Mouse (Mus musculus) erythroid progenitor cell, adult 5-6 weeks (primary cell): ENCODE data around the gene Ly9. TPM values are rescaled to one million over a fixed set of nuclear protein-coding genes. Genes with fewer than 3 reads are reported as not detected.

Source experiments
- ATAC-seq: replicated peaks from 2 replicates; pipeline ENCODE4 v1.8.0; 2016; ENCODE audit warnings: moderate number of reproducible peaks, mild to moderate bottlenecking, moderate TSS enrichment, inconsistent platforms; ENCODE audit not compliant: poor library complexity, low FRiP score, severe bottlenecking
- total RNA-seq, 2 experiments: library from RNA; stranded (forward) in 1 of 2; stranded (reverse) in 1 of 2; fragments of 150-400 nt in 1 of 2; fragments of 186-747, 209-891 nt in 1 of 2; gene quantifications; 2 replicates each; pipeline versions ENCODE4 v1.2.3 to v1.2.4; 2015 to 2017; ENCODE audit warnings: low replicate concordance in 2 of 2

Ly9 gene
- total RNA-seq, 2 experiments from 2014 or later, result 9.2 to 15.0 TPM

DNA sequence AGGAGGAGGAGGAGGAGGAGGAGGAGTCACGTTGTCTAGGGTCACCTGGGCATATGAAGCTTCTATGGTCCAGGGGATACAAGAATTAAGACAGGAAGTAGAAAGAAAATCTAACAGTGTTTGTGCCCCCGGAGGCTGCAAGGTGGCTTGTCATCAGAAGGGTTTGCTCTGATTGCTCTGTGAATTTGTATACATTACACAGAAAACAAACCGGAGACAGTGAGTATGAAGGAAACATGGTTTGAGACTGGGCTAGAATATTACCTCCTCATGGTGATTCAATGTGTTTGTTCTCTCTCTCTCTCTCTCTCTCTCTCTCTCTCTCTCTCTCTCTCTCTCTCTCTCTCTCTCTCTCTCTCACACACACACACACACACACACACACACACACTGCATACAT, 554 bp downstream of the Ly9 start:
- no peak for ATAC-seq

DNA sequence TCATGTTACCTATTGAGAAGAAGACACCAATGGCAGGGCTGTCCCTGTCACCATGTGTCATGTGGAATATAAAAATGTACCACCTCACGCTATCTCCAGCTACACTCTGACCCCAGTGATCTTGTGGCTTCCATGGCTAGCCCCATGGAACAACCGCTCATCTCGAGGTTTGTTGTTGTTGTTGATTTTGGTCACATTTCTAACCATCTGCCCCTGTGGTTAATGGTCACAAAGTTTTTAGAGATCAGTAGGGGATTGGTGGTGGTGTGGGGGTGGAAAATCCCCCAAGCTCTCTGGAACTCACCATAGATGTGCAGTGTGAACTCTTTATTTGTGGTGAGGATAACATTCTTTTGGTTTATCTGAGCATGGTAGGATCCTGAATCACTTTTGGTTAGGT, 2.5 kb downstream of the Ly9 start:
- no peak for ATAC-seq

DNA sequence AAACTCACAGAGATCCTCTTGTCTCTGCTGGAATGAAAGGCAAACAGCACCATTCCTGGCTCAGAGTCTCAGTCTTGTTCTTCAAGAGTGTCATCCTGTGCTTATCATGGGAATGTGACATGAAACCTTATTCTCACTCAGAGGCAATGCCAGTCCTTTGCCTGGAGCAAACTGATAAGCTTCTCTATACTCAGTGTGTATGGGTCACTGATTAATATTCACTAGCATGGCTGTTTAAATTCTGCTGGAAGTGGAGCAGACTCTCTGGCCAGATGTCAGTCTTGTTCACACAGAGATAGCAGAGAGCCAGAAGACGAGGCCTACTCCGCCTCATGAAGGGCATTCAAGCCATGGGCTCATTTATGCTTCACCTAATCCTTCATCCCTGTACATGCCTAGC, 22.6 kb downstream of the Ly9 start:
- no peak for ATAC-seq

DNA sequence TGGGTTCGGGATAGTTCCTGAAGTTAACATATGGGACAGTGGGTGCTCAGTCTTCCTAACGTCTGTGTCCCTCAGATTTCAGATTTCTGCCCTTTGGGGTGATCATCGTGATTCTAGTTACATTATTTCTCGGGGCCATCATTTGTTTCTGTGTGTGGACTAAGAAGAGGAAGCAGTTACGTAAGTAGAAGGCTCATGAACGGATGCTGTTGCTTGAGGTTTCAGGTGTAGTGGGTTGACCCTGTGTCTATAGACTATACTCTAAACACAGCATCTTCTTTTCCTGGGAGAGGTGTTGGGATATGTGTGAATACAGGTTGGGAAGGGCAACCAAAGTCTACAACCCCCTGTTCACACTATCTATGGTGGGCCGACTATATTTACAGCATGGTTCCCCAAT, 30.0 kb downstream of the Ly9 start:
- no peak for ATAC-seq

DNA sequence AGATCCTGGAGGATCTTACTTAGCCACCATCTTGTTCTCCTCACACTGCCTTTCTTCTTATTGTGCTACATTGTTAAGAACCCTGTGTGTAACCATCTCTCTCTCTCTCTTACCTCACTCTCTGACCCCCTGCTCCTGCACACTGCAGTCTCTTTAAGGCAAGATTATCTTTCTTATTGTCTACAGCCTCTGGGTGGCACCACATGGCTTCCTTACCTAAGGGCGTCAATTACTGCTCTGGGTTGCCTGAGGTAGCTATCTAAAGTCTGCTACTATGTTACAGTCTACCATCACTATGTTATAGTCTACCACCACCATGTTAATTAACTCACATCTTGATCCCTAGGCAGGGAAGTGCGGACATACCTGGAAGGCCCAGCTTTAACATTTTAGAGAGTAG, 38.8 kb downstream of the Ly9 start:
- no peak for ATAC-seq

DNA sequence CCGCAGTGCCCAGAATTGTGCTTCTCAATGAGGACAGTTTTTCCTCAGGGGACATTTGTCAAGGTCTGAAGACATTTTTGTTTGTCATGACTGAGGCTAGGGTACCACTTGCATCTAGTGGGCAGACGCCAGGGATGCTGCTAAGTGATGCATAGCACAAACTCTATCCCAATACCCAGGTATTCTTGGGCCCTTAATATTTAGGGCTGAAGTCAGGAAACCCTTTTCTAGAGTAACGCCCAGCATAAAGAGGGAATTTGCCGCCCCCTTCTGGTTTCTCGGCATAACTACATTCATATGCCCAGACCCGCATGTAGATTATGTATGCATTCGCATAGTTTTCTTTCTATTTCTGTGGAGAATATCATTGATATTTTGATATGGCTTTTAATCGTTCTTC, 40.4 kb downstream of the Ly9 start:
- no peak for ATAC-seq

DNA sequence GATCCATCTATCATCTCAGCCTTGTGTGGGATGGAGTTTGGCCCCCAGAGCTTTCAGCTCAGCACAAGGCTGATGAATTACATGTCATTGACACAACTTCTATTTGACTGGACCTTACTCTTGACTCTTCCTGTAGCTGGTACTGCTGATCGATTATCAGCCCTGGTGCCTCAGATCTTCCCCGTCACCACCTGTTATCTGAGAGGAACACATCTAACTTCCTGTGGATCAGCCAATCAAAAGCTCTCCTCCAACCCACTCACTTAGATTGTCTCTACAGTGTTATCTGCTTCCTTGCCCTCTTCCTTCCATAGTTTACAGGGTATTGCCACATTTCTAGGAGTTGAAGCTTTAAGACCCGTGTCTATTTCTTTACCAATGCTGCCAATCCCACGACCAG, 41.3 kb downstream of the Ly9 start:
- ATAC-seq, result no peak

DNA sequence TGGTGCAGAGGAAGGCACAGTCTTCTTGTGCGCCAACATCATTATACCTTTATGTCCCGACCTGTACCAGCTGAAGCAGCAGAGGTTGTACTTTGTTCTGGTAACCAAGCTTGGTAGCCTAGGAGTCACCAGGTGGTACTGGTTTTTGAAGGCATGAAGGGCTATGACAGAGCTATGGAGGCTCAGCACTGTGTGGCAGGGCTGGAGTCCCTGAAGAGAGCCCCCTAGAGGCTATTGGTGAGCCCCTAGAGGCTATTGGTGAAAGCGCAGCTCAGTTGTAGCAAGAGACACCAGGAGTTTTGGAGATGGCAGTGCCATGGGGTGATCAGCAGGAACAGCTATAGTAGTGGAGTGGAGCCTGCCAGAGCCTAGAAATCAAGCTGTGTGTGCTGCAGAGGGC, 43.0 kb downstream of the Ly9 start:
- no peak for ATAC-seq

DNA sequence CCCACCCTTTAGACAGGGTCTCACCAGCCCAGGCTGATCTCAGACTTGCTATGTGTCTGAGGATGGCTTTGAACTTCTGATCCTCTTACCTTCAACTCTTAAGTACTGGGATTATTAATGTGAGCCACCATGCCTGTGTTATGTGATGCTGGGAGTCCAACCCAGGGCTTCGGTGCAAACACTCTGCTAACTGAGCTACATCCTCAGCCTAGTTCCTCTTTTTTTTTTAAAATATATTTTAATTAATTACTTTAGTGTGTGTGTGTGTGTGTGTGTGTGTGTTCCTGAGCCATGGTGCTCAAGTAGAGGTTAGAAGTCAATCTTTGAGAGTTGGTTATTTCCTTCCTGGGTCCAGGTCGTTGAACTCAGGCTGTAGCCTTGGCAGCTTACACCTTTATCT, 44.2 kb downstream of the Ly9 start:
- ATAC-seq, result no peak

DNA sequence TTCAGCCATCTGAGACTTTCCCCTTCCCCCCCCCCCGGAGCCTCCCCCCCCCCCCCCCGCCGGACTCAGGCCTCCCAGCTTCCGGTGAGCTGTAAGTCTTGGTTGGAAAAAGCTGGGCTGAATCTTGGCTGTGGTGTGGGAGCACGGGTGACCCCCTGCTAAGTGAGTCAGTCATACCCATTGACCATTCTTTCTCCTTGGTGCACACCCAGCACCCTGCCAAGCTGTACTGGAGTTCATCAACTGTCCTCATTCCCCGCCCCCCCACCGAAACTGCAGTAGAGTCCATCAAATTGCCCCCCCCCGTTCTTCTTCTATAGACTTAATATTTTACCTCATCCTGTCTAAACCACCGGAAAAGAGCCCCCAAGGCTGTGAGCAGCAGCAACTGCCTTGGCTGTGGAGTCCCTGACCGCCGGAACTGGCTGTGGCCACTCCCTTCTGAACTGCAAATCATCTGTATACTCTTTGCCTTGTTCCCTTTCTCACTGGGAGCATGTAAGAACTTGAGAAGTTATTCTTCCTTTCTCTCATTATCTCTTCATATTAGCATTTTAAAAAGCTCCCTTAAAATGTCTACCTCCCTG, 45.5 kb downstream of the Ly9 start:
- no peak for ATAC-seq

DNA sequence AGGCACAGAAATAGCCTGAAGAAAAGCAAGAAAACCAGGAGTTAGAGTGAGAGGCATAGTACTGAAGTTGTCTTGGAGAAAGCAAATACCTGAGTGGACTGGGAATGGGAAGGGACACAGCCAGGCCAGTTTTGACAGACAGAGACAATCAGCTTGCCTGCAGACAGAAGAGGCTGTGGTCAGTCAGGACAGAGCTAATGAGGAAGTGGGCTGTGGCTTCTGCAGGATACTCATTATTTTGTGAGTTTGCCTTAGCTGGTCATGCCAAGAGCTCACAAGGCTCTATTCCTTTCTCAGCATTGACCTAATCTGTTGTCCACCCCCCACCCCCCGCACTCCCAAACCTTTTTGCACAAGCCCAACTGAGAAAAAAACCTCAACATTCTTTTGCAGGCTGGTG, 46.0 kb downstream of the Ly9 start:
- ATAC-seq, result no peak

DNA sequence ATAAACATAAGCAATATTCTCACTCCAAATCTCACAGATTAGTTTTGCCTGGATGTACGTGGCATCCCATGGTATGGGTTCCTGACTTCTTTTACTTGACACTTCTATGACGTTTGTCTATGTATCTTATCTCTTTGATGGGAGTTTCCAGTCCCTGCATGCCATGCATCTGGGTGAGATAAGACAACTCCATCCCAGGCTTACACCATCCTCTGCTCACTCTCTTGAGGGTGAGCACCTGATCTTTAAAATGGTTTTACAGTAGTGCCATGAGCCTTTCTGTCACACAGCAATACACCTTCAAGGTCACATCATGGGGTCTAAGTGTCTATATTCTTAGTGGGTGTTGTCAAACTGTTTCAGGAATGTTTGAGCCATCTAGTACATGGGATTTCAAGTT, 46.9 kb downstream of the Ly9 start:
- no peak for ATAC-seq

DNA sequence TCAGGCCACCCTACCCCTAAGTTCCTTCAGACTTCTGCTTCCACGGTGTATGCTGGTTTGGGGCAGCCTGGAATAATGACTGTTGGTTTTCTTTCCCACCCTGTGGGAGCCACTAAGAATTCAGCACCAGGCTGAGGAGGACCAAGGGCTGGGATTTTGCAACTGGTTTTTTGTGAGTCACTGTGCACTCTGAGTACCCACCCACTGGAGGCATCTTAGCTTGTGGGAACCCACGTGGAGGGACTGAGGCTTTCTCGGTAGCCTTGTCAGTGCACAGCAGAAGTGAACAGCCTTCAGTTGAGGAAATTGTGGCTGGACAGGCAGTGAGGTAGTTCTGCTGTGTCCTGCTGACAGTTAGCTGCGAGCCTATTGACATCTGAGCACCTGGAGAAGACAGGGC, 48.3 kb downstream of the Ly9 start, which contains the start of gene Cd244a:
Gene Cd244a, plus strand, starts transcription at position 296 of the 400 bp plus-strand sequence.
- ATAC-seq, result no peak

DNA sequence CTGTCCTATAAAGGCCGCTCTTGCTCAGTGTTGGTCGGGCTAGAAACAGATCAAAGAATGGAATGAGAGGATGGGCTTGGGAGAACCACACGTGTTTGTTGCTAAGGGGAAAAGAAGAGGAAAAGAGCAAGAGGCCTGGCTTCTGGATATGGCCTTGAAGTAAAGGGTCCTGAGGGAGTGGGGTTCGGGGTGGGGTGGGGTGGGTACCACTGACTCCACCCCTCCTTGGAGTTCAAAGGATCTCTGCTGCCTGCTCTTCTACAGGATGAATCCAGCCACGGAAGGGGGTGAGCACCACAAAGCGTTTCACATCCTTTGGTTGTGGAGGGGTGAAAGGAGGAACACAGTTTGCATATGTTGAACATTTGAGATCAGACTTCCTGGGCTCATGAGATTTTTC, 48.8 kb downstream of the Ly9 start:
- ATAC-seq, result no peak

DNA sequence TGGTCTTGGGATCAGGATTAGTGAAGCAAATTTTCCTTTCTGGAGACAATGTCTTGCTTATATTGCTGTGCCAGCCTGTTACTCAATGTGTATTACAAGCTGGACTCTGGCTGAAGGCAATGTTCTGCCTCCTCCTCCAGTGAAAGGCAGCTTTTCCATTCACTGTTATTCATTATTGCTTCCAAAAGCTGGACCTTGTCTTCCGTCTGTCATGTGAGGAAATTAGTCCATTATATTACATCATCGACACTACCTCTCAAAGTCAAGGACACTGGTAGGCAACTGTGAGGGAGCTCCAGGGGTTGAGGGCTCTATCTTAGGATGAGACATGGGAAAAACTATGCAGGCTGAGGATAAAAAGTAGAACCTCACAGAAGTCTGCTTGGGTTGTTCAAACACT, 50.8 kb downstream of the Ly9 start:
- ATAC-seq, result no peak

DNA sequence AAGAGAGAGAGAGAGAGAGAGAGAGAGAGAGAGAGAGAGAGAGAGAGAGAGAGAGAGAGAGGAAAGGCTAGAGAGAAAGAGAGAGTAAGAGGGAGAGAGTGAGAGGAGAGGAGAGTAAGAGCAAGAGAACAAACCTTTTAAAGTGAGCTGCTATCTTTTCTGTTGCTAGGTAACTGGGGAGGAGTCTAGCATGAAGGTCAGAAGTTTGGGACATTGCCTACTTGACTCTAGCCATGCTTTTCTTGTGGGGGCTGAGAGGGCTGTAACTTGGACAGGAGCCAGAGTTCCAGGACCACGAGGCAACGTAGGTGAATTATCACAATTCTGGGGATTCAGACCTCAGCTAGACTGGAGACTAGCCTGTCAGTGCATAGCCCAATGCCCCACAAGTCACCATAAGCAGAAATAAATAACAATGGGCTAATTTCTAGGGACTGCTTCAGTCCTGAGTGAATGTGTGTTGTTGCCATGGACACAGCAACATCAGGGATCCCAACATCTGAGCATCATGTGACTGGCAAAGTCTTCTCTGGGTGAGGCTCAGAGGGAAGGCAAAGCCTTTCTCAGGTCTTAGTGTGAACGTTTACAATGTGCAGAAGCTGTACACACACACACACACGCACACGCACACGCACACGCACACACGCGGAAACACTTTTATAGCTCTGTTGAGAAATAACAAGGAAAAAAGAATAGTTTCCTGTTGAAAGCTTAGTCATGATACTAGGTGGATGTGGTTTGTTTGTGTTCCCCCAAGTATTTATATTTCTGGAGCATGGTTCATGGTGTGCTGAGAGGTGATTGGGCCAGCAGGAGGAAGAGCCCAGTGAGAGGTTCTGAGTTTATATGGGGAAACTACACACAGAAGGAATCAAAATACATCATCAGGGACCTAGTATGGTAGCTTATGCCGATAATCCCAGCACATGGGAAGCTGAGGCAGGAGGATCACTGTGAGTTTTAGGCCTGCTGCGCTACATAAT, 53.6 kb downstream of the Ly9 start:
- no peak for ATAC-seq

DNA sequence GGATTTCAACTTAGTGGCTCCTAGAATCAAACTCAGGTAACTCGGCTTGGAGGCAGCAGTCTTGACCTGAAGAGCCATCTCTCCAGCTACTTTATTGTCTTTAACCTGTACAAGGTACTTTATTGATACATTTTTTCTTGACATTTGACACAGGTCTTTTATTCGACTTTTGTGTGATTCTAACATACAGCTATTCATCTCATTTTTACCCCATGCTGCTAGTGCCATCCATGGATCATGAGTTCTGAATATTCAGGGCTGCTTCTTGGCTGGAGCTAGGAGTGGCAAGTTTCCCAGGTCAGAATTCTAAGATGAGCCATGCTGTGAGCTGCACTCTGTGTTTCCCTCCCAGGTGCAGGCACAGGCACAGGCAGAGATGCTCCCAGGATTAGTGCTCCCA, 55.0 kb downstream of the Ly9 start:
- no peak for ATAC-seq

DNA sequence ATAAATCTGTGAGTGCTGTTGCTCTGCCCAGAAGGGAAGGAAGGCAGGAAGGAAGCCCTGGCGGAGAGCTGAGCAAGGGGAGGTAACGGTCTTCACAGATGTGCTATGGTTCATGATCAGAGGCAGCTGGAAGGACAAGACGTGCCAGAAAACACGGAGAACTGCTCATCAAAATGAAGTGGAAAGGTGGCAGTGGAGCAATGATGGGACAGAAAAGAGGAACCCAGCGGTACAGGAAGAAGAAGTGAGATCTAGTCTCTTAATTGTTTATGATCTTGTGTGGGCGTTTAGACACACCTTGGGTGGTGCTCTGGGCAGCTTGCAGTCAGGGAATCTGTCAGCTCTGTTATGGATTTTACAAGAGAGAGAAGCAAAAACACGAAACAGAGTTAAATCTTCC, 55.9 kb downstream of the Ly9 start:
- ATAC-seq, result no peak

DNA sequence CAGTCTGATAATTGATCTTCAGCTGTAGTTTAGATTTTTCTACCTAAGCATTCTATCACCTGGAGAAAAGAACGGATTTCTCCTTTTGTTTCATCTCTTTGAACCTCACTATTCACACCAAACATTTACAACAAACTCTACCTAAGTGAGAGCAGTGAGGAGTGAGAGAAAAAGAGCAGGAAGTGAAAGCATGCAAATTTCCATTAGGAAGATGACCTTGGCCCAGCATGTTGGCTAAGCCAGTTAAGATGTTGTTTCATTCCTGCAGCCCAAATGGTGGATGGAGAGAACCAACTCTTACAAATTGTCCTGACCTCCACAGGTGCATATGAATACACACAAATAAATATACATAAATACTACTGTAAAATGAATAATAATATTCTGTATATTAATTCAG, 66.5 kb downstream of the Ly9 start:
- ATAC-seq, result no peak
